Mouse (Mus musculus) natural killer cell, adult 2 months (primary cell): ENCODE measurements around the gene Foxg1.

Source experiments
- DNase-seq, 2 experiments: peaks; one replicate each; pipeline ENCODE4 v3.0.0; 2022; ENCODE audit warnings: low spot score in 2 of 2

Gene Foxg1

DNA sequence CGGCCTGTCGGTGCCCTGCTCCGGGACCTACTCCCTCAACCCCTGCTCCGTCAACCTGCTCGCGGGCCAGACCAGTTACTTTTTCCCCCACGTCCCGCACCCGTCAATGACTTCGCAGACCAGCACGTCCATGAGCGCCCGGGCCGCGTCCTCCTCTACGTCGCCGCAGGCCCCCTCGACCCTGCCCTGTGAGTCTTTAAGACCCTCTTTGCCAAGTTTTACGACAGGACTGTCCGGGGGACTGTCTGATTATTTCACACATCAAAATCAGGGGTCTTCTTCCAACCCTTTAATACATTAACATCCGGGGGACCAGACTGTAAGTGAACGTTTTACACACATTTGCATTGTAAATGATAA, 3.2 kb downstream of the Foxg1 start:
- no peak for DNase-seq

DNA sequence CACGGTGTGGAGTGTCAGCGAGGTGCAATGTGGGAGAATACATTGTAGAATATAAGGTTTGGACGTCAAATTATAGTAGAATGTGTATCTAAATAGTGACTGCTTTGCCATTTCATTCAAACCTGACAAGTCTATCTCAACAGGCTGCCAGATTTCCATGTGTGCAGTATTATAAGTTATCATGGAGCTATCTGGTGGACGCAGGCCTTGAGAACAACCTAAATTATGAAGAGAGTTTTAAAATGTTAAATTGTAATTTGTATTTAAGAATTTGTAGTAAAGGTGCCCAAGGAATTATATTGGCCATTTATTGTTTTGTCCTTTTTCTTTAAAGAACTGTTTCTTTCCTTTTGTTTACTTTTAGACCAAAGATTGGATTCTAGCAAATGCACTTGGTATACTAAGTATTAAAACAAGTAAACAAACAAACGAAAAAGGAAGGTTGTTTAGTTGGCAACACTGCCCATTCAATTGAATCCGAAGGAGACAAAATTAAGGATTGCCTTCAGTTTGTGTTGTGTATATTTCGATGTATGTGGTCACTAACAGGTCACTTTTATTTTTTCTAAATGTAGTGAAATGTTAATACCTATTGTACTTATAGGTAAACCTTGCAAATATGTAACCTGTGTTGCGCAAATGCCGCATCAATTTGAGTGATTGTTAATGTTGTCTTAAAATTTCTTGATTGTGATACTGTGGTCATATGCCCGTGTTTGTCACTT, 3.8 kb downstream of the Foxg1 start:
- no peak for DNase-seq

DNA sequence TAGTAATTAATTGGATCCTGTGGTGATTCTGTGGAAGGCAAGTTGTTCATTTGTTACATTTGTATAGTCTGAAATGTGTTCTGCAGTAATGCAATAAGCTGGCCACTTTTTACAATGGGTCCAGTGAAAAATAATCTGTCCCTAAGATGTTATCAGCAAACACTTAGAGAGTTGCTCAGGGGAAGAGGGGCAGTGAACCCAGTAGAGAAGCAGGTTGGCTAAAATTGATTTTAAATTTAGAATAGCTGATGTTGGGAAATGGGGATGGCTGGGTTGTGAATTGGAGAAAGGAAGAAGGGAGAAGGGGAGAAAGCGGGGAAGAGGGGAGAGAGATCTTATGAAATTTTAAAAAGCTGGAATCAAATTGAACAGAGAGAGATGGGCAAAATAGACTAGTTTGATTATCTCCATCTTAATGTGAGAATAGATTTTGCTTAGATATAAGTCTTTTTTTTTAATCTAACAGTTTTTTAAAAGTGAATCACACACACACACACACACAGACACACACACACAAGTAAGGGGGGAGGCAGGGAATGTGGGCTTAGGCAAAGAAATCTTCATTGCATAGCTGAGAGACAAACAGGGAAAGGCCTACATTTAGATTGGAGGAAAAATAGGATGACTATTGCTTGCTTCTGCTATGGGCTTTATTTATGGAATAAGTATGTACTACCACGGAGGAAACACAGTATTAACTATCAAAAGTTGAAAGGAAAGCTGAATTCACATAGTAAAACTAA, 5.6 kb downstream of the Foxg1 start:
- no peak for DNase-seq

DNA sequence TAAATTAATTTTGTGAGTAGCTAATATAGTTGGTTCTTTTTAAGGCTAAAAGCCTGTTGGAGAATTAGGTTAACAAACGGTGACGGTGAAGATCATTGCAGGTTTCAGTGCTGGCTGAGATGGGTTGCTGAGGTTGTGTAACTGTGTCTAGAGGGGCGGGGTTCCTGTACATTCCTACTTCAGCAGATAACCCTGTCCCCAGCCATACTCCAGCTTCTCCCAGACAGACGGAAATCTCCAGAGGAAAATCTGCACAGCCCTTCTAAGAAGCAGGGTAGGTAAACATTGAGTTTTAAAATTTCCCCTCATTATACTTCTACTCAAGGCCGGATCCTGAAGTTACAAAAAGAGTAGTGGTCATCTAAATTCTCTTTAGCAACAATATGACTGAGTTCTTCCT, 7.2 kb downstream of the Foxg1 start:
- DNase-seq: no peak

DNA sequence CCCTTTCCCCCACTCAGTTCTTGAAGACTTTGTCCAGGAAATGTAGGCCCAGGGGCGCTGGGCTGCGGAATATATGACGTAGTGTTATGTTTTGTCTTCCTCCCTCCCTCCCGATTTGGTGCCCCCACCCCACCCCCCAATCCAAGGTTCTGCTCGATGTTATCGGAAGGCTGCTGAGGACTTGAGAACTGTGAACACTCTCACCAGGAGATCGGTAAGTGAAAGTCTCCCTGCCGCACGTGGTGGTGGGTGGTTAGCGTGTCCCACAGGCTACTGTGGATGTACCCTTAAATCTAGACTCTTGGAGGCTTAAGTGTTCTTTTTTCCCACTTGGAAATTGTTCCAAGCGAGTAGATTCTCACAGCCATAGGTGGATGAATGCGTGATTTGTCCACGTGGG, 7.8 kb downstream of the Foxg1 start:
- no peak for DNase-seq

DNA sequence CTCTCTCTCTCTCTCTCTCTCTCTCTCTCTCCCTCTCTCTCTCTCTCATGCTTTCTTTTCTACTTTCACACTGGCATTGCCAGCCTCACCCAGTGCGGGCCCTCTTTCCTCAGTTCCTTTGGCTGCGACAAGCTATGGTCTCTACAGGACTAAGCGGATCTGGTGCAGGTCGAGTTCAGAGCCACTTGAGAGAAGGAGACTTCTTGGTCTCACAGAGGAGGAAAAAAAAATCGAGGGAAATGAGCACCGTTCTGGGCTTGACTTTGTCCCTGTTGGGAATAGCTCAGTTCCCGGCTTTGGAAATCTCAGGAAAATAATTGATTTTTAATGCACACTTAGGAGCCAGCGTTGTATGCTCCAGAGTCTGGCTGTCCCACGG, 8.5 kb downstream of the Foxg1 start:
- no peak for DNase-seq

DNA sequence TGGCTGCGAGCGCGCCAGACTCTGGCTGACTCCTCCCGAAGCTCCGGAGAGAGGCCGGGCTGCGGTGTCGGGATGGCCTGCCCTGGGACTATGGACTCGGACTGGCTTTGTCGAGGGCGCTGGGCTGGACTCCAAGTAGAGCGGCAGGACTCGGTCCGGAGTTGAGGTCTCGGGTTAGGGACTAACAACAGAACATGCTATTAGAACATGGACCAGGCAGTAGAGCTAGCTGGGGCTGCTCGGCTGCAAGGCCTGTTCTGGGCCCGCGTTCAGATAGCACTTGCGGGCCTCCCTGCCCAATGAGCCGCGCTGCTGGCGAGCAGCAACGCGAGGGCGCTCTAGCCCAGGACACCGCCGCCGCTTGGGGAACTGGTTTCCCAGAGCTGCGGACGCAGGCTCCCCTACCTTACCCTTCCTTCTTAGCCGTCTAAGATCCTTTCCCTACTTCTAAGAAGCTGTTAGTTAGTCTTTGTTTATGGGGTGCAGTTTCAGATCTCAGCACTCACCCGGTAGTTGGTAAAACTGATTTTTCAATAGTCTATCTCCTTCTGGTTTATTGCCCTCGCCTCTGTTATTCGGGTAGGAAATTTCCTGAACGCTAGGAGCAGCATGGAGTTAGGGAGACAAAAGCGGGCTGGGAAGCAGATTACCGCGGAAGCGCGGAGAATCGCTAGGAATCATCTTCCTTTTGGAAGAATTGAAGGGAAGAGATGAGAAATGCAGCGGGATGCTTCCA, 9.0 kb downstream of the Foxg1 start:
- DNase-seq: no peak

DNA sequence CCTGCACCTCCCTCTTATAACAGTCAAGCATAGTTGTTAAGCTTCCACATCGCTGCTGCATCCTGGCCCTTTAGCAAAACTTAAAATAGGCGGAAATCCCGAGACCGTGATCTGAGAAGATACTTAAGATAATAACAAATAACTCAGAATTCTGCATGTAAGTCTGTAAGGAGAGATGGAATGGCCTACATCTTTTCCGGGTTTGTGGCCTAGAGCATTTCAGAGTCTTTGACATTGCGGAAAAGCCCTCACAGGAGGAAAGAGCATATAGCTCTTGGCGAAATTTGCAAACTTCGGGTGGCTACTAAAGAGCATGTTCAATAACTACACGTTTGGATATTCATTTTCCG, 9.6 kb downstream of the Foxg1 start:
- no peak for DNase-seq

DNA sequence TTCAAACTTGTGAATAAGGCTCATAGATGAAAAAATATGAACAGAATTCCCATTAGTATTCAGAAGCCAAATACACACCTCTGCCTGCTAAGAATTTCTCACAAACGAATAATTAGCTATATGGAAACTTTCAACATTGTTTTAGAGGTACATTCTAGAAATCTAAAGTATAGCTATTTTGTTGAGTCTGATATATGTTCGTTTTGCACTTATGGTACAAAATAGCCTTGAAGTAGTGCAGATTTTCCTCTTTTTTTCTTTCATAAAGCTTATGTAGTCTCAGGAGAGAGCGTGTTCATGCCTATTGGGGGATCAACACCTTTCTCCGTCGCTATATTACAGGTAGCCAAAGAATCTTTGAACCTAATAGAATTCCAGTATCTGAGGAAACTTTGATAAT, 10.4 kb downstream of the Foxg1 start:
- DNase-seq: no peak

DNA sequence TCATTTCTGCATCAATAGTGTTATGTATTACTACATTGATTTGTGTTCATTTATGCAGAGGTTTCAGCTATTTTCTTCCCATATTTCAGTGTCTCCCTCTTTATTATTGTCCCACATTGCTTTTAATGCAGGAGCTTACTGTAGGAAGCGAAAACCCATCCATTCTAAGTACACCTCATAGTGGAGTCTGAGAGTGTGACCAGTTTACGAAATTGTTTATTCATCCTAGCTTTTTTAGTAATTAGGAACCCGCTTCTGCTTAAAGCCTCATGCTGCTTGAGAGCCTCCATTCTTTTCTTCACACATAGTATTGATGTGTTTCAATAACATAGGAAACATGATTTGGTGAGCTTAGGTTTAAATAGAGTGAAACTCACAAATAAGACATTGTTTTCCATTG, 11.2 kb downstream of the Foxg1 start:
- DNase-seq: no peak

DNA sequence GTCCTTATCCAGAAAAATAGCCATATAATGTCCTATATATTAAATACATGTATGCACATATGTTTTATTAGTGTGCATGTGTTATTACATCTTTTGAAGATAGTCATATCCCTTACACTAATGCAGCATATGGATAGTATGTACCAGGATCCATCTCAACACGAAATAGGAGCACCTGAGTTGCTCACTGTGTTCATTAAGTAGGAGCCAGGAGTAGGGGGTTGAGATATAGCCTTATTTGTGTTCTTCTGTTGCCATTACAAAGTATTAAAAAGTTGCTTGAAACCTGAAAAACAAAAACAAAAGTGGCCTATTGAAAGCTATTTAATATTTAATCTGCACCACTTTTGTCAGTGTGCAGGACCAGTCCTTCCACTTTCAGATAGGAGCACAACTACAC, 11.7 kb downstream of the Foxg1 start:
- no peak for DNase-seq

DNA sequence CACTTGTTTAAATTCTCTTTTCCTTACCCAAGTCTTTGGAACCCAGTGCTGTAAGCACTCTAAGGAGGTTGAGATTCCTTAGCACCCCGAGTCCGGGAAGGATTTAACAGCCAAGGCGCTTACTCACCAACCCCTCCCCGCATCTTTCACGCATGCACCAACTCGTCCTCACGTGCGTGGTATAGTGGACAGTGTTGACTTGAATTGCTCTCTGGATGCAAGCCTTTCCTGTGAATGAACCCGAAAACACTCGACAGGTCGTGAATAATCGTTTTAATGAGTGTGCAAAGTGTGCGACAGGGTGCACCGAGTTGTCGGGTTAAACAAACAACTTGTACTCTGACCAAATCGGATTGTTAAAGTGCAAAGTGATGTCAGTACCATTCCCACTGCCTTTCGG, 12.4 kb downstream of the Foxg1 start:
- no peak for DNase-seq

DNA sequence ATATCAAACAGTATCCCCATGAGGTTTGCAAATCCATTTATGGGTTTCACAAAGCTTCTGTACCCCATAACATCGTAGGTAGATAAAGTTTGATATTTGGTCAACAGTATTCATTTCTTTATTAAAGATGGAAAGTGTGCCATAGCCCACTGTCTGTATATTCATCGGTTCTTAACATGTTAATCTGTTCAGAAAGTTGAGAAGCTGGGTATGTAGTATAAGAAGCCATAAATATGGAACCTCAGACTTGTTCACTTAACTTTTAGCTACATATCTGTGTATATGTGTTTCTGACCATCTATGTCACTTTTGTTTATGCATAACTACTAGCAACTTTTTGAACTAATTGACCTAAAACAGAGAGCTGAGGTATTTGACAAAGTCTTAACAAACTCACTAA, 13.5 kb downstream of the Foxg1 start:
- DNase-seq: no peak

DNA sequence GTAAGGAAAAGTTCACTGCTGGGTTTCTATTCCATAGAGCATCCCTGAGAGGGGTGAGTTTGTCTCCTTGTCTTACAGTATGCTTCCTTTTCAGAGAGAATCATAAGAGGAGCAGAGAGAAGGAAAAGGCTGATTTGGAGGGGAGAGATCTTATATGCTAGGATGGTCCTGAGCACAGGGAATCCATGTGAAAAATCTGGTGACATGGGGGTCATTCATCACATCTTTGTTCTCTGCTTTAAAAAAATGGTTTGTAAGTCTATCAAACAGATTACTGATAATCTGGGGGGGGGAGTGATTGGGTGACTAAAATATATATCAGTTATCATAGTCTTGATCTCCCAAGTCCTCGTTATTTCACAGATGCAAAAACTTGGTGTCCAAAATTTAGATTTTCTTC, 14.3 kb downstream of the Foxg1 start:
- no peak for DNase-seq

DNA sequence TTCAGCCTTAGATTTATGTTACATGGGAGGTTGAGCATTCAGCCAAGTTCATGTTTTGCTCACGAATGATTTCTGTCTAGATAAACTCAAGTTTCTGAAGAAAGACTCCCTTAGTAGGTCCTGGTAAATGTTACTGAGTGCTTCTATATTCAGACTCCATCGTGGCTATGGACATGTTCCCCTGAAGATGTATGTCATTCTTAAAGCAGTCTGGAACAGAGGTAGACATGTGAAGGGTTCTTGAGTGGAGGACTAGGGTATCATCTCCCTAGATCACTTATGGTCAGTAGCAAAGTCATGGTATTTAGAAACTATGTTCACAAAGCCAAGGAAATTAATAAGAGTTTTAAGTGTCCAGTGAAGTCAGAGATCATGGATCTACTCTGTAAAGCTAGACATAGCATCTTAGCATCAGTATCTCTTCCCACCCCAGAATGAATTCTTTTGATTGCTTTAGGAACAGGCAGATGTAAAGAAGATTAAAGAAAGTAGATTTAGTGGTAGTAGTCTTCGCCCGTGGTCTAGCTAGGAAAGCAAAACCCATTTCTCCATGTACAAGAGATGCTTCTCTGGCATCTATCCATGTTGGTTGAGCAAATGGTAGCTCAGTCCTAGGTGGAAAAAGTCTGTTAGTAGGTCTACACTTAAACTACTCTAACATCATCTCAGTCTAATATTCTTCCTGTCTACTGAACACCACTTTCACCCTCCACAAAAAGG, 15.1 kb downstream of the Foxg1 start:
- DNase-seq: no peak

DNA sequence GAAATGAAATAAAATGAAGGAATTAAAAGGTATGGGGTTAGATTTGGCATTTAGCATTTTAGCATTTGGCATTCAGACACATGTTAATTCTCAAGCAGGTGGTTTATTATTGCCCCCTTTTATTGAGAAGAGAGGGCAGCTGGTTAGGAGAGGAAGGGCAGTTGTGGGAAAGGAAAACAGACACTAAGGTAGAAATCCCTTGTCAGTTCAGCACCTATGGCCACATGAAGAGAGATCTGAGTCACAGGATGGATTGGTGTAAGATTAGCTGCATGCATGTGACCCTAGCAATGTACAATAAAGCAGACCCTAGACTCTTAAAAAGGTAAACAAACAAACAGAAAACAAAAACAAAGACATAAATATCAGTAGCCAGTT, 15.7 kb downstream of the Foxg1 start:
- no peak for DNase-seq

DNA sequence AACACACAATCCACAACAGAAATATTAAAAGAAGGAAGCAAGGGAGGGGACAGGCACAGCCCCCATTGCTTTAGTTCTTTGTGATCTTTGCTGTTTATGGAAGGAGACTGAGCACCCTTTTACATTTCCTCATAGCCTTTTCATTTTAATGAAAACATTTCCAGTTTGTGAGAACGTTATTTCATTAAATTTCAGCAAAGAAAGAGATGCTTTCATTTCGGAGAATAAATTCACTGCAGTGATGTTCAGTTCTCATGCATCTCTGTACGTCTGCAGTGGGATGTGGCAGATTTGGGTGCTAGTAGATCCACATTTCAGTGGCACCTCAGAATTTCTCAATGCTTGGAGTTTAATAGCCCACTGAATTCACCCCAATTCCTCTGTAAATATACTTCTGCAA, 16.2 kb downstream of the Foxg1 start:
- DNase-seq: no peak

DNA sequence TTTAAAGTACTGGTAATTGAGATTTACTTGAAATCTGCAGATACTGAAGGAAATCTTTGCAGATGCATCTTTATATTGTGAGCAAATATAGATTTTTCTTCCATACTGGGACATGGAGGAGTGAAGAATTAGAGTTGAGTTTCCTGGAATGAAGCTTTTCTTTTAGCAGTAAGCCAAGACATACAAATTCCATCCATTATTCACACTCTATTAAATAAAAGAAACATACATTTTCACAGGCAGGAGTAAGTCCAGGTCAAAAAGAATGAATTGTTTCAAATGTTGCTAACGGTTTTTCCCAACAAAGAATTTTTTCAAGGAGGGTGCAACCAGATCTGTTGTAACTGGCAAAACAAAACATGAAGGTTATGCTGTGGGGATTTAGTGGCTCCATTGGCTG, 17.2 kb downstream of the Foxg1 start:
- no peak for DNase-seq

DNA sequence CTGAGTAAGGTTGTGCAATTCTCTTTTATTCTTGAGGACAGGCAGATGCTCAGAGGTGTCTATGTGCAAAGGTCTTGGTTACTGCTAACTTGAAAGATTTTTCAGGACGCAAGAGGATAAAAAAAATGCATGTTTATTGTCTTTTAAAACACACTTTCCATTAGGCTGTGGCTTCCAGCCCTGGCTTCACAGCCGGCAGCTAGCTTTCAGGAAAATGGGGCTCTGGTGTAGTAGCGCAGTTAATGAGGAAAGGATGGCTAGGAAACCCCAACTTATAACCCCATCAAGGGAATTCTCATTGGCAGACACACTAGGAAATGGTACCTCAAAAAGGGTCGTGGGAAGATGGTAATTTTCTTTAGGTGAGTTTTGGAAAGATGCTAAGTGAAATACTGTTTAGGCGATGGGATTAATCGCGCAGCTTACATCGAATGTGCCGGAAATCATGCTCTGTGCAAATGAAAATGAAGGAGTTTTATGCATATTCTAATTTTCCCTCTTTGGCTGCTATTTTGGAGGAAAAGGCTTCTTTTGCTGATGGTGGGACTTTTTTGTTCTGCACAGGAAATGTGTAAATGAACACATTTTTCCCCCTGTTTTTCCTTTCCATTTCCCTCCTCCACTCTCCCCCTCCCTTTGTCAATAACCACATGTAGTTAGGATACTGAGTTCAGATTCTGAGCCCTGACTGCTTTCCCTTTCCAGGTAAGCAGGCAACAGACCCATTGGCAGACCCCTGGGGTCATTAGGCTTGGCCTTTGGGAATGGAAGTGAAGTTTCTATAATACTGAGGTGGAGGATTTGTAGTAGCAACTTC, 17.8 kb downstream of the Foxg1 start:
- no peak for DNase-seq

DNA sequence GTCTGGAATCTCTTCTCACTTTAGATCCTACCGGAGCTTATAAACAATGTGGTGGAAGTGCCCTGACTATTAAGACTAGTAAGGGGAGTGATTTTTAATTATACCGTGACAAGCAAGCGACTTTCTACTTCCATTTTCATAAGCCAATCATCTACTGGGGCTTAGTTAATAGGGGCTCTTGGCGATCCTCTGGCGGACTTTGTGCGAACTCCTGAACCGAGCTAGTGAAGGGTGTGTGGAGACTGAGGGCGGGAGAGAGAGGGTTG, 18.3 kb downstream of the Foxg1 start:
- DNase-seq: no peak

DNA sequence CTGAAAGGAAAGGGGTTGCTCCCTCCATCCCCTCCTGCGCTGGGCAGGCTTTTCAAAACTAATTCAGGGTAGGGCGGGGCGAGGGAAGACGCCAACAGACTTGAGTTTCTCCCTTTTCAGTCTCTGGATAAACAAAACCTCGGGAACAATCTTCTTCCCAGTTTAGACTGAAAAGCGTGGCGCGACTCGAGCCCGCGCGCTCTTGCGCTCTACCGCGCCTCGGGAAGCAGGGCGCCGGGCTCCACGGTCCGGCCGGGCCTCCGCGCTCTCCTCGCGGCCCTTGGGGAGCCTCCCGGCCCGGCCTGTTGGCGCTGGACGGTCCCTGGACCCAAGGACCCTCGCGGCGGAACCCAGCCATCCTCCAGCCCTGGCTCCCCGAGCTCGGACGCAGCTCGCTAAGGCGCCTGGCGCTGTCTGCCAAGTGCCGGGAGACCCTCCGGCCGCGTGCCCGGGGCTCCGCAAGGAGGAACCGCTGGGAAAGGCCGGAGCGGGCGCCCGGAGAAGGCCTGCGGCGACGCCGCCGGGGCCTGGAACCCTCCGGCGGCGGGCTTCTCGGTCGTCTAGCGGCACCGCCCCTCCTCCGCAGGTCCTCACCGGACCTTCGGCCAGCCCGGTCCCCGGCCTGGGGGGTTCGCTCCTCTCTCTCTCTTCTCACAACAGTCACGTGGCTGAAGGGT, 18.8 kb downstream of the Foxg1 start:
- DNase-seq: no peak

DNA sequence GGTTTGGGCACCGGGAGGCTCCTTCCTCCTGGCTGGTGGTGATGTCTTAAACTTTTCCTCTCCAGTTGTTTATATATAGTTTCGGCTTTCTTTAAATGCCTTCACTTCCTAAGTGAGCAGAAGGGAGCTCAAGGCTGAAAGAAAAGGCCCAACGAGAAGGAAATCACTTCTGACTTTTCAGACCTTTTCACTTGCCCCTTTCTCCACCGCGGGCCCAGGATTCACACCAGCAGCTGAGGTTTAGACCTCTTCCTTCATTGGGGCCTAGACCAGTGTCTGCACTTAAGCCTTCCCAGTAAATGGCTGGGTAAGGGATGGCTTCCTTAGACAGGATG, 19.3 kb downstream of the Foxg1 start:
- no peak for DNase-seq
